Mouse (Mus musculus) testis, adult 10 weeks (tissue): ENCODE measurements around the gene Mgst1. TPM values are rescaled to one million over a fixed set of nuclear protein-coding genes. Genes with fewer than 3 reads are reported as not detected.

Experiments
- polyA plus RNA-seq: library from polyadenylated mRNA; stranded (reverse); fragments of 350-450 nt; fragmentation: Illumina TruSeq; extraction: RNeasy Lipid Tissue Mini Kit (QIAGEN cat#74804); gene quantifications from one replicate; pipeline ENCODE4 v1.2.3, GENCODE M21; 2014; ENCODE audit warnings: low read depth, low replicate concordance

The Mgst1 gene
- polyA plus RNA-seq = 99.5 TPM

DNA sequence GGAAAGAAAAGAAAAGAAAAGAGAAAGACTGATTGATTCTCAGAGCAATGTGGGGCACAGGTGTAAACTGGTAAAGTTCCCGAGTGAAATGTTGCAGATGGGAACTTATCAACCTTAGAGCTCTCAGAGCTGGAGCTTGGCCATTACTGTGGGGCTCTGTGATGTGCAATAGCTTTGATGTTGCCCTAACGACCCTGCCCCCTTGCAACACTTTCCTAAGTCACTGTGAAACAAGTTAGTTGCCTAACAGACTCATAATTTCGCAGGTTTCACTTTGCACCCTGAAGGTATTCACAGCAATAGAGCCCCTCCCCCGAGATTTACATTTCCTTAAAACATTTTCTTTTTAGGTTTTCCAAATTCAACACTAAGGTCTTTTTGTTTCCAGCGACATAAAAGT, at the start of gene Mgst1:
Gene Mgst1, plus strand, starts transcription at position 387 of the 400 bp plus-strand sequence.

Other genes with a start within 250 kb of the Mgst1 start
- gene Slc15a5, start 60.4 kb upstream of the Mgst1 start, polyA plus RNA-seq = 1.0 TPM